Mouse (Mus musculus) naive thymus-derived CD4-positive, alpha-beta T cell, adult 2 months (primary cell): Measurements from ENCODE around the gene Hist1h3g.
A peak's percentile ranks its signal among the peaks of the same experiment; 100 is the strongest.

Experiments
- DNase-seq: peaks from one replicate; pipeline ENCODE4 v3.0.0-alpha.2; 2011; ENCODE audit warnings: low read depth

Hist1h3g gene

DNA sequence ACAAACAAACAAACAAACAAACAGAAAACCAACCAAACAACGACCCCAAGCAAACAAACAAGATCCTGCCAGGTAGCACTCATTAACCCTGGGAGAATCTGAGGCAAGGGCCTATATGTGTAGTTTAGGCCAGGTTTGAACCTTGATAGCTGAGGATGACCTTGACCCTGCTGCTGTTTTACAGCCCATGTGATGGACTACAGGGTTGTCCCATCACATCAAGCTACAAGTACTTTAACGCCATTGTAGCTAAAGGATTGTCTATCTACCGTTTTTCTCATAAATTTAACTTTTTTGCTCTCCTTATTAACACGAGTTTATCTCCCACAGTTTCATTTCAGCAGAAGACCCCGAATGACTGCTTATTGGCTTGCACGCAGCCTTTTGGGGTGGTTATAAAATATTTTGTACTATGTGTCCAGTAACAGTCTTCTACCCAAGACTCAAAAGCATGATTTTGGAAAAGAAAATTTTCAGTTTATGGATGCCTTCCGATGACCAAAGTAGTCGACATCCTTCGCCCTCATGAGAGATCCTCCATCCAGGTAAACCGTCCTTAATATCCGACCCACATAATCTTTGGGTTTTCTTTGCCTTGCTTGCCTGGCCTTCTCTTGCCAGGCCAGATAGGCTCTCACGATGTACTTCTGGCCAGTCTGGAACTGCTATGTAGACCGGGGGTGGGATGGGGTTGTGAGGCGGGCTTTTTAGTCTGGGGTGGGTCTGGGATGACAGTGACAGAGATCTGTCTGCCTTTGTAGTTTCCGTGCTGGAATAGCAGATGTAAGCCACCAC lies 19.2 kb upstream of the Hist1h3g start:
- DNase-seq: no peak

DNA sequence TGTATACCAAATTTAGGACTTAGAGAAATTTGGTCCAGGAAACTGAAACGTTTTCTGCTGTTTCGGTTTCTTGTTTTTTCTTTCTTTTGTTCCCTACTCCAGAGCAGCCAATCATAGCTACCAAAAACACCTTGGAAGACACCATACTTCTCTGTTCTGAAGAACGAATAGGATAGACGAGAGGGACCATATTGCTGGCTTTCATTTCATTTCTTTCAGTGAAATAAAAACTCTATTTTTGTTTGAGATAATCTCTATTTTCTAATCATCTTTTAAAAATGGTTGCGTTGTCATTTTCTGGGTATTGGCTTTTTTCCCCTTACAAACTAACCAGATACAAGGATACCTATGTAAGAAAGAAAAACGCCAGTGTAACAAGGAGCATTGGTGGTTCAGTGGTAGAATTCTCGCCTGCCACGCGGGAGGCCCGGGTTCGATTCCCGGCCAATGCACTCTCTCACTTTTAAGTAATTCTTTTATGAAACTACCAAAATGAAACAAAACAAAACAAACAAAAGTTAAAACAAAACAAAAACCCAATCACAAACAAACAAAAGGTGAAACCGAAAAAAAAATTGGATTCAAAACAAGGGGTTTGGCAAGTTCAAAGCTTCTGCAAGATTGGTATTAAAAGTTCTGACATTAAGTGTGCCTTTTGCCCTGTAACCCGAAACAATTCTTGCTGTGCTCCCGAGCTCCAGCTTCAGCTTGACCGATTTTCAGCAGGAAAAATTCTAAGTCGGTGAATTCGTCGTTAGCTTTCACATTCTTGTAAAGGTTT lies 18.2 kb upstream of the Hist1h3g start:
- peak; percentile 93 for DNase-seq

DNA sequence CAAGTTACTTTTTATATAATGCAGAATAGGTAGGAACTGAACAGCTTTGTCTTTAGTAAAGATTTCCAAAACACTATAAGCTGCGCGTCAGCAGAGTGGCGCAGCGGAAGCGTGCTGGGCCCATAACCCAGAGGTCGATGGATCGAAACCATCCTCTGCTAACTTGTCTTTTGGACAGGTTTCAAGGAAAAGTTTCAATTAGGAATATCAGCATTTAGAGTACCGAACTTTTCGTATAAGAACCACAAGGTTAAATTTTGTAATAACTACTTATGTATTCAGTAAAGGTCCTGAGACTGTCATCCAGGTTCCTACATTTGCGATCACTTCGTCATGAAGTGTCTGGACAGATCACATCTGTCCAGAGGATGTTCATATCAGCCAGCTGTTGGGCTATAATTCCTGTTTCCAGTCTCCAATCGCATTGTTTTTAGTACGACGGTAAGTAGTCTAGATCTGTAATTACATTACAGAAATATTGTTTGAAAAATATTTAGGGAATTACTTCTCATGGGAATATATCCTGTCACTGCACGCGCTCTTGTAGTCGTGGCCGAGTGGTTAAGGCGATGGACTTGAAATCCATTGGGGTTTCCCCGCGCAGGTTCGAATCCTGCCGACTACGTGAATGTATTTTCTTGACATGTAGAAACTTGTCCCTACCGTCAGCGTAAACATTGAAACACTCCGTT lies 17.5 kb upstream of the Hist1h3g start:
- peak; percentile 90 for DNase-seq

DNA sequence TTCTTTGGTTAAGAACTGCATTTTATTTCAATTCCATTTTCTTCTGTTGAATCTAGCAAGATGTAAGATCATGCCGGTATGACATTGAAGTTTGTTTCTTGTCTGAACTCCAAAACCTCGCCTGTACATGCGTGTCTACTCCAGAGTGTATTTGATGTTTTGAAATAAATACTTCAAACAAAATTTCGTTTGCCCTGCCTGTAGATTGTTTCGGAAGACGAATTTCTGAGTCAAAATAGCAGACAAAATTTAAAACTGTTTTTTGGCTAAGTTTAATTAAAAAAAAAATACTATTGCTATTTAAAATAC lies 17.0 kb upstream of the Hist1h3g start:
- DNase-seq: no peak

DNA sequence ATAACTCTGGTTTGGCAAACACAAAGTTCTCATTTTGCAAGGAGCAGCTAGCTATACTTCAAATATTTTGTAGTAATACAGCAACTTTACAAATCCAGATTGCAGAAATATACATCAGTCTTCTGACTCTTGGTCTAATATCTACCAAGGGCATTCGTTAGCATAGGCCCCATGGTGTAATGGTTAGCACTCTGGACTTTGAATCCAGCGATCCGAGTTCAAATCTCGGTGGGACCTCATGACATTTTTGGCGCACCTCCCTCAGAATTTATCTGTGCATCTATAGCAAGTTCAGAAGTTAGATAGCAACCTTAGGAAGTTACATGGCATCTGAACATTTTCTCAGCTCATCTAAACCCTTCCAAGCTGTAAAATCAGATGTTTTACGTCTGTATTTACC lies 16.3 kb upstream of the Hist1h3g start:
- DNase-seq: peak; percentile 90

DNA sequence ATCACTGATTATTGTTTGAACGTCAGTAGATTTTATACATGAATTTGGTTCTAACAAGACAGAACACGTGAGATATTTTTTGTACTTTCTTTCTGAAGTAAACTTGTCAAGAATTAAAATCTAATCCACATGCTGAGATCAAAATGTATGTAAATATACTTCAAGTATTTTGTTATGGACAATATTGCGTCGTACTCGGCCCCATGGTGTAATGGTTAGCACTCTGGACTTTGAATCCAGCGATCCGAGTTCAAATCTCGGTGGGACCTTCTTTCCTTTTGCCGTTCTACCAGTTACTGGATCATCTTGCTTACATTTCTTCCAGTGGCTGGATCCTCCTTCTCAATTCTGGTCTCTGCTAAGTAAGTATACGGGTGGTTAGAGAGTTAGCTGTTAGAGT lies 15.8 kb upstream of the Hist1h3g start:
- DNase-seq: peak; percentile 89

DNA sequence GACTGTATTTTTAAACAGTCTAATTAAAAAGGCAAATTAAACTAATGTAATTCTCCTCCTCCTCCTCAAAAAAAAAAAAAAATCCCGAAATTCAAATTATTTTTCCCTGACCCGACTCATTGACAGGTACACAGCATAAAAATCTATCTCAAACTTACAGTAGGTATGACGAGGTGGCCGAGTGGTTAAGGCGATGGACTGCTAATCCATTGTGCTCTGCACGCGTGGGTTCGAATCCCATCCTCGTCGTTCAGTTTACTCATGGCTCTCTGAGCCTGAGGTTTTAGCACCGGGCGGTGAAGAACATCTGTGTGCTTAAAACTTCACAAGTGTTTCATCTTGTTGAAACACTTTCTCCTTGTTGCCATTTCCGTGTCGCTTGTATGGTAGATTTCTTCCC lies 13.5 kb upstream of the Hist1h3g start:
- DNase-seq: peak; percentile 83

DNA sequence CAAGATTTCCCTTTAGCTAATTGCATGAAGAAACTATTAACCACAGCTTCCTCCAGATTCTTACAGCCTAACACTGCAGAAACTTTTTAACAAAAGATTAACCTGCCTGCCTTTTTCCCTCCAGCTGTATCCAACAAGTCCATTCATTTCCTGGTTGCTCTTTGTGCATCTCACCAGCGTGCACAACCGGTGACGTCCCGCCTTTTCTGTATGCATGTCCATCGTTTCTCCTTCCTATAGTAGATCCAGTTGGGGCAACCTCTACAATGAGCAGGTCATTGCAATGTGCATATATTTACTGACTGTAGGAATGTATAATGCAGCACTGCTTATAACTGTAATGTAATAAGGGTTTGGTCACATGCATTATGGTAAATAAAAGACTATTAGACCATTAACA lies 11.2 kb upstream of the Hist1h3g start:
- no peak for DNase-seq

DNA sequence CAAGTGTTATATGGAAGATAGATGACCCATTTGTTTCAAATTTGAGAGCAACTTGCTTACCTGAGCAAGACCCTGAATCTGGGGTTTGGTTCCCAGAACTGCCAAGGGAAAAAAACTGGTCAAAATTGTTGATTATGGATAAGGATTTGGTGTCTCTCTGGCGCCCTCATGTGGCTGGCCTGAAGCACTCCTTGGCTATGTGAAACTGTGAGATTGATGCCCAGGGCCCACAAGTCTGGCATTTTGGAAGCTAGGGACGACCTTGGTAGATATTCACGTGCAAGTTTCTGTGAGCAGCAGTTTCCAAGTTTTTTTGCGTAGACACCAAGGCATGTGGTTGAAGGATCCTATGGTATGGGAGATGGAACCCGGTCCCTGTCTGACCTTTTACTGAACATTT lies 10.6 kb upstream of the Hist1h3g start:
- DNase-seq: peak; percentile 90

DNA sequence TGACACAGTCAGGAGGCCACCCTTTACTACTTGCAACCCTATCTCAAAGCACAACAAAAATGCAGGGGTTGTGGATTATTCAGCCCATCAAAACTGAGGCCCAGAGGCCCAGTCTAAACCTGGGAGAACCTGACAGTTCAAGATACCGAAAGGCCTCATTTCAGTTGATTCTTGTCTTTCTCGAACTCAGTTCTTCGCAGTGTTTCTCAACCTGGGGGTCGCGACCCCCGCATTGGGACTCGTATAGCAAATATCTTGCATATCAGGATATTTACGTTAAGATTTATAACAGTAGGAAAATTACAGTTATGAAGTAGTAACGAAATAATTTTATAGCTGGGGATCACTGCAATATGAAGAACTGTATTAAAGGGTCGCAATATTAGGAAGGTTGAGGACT lies 9.3 kb upstream of the Hist1h3g start:
- no peak for DNase-seq

DNA sequence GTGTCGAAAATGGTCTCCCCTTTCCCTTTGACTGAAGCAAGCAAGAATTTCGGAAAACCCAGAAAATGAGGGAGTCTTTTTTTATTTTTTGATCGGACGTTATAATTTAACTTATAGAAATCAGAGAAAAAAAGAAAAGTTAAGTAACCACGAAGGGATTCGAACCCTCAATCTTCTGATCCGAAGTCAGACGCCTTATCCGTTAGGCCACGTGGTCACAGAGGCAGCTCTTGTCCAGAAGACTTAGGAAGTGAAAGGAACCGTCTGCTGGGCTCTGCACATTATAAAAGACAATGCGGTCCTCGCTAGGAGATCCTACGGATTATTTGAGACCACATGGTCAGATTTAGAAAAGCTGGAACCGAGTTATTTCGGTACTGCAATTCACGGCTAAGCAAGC lies 8.9 kb upstream of the Hist1h3g start:
- peak; percentile 95 for DNase-seq

DNA sequence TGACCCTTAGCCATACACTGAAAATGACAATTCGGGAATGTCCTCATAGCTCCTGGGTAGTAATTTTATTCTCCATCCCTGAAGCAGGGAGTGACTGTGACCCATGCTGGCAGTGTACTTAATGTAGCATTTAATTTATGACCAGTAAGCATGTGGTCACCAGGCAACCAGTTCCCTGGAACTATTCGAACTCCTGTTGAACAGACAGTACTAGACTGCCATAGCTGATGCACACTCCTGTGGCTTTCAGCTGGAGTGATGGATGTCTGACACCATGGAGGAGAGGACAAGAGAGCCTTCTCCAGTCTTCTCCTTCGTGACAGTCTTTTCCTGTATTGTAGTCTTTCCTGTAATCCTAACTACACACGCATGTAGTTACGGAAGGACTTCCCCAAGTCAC lies 6.2 kb upstream of the Hist1h3g start:
- DNase-seq: no peak

DNA sequence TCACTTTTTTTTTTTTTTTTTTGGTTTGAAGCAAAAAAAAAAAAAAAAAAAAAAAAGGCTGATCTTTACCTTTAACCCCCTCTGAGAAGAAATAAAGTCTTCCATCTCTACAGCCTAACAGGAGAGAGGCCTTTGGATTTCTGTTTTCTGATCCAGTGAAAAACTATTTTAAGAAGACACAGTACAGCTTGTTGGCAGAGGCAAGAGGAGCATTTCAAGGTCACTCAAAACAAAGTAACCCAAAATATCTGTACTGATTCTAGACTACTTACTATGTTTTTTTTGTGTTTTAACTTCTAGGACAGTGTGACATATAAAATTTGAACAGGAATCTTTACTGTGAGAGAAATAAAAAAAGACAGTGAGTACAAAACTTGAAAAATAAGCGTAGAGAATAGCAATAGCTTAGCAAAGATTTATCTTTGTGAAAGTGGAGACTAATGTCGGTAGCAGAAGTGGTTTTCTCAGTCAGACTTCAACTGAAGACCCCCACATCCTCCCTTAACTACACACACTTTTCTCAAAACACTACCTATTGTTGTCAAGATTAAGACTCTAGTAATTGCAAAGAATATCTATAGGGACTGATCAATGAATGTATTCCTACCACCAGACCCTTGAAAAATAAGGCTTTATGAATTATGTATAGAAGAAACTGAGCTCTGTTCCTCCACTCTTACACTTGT lies 5.6 kb upstream of the Hist1h3g start:
- no peak for DNase-seq

DNA sequence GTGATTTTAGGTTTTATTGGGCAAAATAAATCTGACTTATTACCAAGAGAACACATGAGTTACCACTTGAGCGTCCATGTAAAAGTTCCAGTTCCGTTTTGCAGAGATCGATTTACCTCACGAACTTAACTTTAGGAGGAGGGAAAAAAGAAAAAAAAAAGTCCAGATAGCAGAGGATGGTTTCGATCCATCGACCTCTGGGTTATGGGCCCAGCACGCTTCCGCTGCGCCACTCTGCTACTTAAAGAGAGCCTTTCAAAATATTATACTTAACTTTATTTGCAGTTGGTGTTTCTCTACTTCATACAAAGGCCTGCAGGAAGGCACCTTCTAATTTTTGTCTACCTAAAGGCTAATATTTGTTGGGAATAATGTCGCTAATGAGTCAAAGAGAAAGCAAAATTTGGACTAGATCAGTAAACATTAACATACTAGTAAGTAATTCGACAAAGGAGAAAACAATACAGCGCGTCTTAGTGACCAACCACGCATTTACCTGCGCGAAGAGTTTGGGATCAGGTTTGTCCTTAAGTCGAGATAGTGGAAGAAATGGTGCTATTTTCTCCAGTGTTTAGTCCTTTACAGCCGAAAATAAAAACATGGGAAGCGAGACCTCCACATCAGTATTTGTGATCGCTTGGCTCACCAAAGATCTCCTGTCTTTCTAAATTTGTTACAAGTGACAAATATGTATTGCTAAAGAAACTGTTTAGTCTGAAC lies 4.9 kb upstream of the Hist1h3g start:
- DNase-seq: peak; percentile 92

DNA sequence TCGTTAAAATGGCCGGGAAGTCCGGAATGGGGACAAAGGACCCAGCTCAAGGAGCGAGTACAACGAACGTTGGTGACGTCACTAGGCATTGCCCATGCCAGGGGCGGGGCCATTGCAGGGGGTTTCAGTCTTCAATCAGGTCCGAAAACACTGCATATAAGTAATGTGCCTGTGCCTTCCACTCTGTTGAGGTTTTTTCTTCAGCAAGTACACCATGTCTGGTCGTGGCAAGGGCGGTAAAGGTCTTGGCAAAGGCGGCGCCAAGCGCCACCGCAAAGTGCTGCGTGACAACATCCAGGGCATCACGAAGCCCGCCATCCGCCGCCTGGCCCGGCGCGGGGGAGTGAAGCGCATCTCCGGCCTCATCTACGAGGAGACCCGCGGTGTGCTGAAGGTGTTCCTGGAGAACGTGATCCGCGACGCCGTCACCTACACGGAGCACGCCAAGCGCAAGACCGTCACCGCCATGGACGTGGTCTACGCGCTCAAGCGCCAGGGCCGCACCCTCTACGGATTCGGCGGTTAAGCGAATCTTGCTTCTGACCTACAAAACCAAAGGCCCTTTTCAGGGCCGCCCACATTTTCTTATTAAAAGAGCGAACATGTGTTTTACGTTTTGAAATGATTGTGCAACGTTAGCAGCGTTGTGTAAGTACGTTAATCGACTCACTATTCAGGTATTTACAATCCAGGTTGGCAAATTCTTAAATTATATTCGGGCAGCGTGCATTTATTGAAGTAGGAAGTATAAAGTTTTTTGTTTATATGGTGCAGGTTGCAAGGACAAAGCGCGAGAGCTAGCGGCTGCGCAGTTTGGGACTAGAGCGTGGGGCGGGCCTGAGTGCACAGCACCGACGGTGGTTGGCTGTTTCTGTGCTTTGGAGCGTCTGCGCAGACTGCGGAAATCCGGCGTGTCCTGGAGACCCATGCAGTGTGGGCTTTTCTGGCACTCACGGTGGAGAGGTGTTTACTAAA lies 4.0 kb upstream of the Hist1h3g start, which contains the start of gene Hist1h4h:
Hist1h4h (plus strand) TSS at position 150 of the 975 bp plus-strand sequence.
- DNase-seq: peak; percentile 98

DNA sequence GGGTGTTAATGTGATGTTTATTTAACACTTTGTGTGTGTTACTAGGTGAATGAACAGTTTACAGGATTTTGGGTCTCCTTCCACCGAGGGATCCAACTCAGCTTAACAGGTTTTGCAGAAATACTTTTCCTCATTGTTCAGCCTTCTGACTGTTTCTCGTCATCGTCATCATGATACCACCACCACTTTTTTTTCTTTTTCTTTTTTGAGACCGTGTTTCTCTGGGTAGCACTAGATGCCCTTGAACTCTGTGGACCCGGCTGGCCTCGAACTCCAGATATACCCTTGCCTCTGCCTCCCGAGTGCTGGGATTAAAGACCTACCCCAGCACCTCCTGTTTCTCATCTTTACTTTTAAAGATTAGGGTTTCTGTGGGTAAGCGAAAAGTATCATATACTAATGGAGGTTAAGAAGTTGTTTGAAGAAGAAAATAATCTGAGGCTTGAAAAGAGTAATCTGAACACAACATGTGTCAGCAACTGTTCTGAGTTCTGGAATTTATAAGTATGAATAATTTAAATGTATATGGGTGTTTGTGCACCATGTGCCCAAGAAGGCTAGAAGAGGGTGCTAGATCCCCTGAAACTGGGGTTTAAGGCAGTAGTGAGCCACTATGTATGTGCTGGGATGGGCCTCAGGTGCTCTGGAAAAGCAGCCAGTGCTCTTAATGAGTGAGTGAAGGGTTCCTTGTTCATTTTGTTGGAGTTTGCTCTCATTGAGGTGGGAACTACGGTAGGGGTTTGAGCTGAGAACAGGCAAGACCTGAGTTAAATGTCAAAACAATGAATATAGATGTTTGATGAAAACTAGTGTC lies 2.8 kb upstream of the Hist1h3g start:
- peak; percentile 6 for DNase-seq

DNA sequence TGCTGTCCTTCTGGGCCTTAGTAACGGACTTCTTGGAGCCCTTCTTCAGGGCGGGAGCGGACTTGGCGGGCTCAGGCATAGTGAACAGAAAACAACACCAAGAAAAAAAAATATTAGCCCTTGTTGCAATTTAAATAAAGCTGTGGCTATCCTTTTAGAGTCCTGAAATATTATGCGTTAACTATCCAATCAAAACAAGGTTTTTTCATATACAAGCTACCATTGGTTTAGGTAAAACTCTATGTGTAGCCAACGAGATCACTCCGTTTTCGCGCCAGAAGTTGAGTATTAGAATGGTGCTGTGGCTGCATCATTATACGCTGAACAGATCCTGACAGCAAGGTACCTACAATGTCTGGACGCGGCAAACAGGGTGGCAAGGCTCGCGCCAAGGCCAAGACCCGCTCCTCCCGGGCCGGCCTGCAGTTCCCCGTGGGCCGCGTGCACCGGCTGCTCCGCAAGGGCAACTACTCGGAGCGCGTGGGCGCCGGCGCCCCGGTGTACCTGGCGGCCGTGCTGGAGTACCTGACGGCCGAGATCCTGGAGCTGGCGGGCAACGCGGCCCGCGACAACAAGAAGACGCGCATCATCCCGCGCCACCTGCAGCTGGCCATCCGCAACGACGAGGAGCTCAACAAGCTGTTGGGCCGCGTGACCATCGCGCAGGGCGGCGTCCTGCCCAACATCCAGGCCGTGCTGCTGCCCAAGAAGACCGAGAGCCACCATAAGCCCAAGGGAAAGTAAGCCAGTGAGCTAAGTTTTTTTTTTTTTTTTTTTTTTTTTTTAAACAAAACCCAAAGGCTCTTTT lies 1.5 kb upstream of the Hist1h3g start, which contains the start of gene Hist1h2af:
Hist1h2af (plus strand) TSS at position 347 of the 808 bp plus-strand sequence.
- DNase-seq: peak; percentile 73

DNA sequence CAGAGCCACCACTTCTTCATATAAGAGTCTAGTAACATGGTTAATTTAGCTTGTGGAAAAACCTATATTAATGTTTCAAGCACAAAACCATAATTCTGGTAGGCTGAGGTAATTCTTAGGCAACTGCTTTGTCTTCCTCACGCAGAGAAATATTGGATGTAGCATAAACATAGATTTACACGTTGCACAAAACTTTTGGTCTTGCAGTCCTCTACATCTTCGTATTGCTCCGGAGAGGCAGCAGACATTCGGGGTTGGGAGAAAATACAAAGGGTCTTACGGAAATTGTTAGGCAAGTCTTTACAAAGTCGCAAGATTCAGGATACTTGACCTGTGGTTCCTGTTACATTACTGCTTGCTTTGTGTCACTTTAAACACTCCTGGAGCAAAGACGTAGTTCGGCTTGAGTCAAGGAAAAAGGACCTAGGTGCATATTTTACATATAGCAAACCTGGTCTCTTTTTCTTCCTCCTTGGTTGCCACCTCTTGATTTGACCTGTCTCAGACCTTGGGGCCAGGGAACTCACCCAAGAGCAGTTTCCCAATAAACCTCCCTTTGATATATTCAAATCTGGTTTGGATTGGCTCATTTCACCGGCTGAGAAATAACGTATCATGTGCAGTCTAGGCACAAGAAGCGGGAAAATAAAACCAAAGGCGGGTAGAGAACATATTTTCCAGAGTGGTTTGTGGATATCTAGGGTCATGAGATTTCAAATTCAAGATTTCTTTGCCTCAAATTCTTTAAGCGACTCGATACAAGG lies 672 bp upstream of the Hist1h3g start:
- no peak for DNase-seq
